Mouse (Mus musculus): Measurements from ENCODE around the gene Lhpp. TPM values are rescaled to one million over a fixed set of nuclear protein-coding genes. Genes with fewer than 3 reads are reported as not detected.

The Lhpp gene
- polyA plus RNA-seq, 2 experiments, result 5.6 to 6.0 TPM

DNA sequence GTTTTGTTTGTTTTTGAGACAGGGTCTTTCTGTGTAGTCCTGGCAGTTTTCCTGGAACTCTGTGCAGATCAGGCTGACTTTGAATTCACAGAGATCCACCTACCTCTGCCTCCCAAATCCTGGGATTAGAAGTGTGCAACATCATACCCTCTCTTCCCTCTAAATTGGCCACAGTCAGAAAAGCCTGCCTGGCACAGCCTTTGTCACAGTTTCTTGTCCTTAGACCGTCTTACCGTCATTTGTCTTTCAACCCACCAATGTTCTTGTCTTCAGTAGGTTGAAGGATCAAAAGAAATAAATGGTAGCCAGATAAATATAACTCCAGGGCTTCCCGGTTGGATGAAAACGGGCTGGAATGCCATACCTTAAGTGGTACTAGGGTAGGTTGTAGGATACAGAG, 5.7 kb upstream of the Lhpp start:
- Histone ChIP-seq H3K9me3 (ENCODE audit: control insufficient read depth, low read length) (no peaks in the 10 kb centered on the region), H3K9ac (replicated peaks) (no peak overlapping the region), H3K27me3 (ENCODE audit: control insufficient read depth, insufficient read depth, low read length) (peaks cover 41% of the 10 kb centered on the region), H3K4me1 (replicated peaks; ENCODE audit: control insufficient read depth in 2 of 2, insufficient read depth in 2 of 2, low read length in 1 of 2) (no peaks in the 10 kb centered on the region; a peak in 1 of 4 replicates), H3K4me3 (ENCODE audit: insufficient read depth in 1 of 2, low read depth in 2 of 2, low read length in 2 of 2) (no peak overlapping the region), H3K4me2 (ENCODE audit: low read depth) (no peak overlapping the region), H3K27ac (no peak overlapping the region), H3K36me3 (replicated peaks; ENCODE audit: control insufficient read depth, insufficient read depth, low read depth) (no peaks in the 10 kb centered on the region)
- TF ChIP-seq EP300 (IDR thresholded peaks at IDR 0.05; ENCODE audit: low read depth) (no peak), CTCF (IDR thresholded peaks at IDR 0.05; ENCODE audit: low read depth) (no peak)
- no peak for ATAC-seq (ENCODE audit: insufficient read depth)
- DNase-seq (ENCODE audit: low read depth in 3 of 3, low spot score in 3 of 3), result no peak
- WGBS (ENCODE audit: insufficient replicate concordance), result 67% methylated on average over 4 of the region's 4 CpGs

DNA sequence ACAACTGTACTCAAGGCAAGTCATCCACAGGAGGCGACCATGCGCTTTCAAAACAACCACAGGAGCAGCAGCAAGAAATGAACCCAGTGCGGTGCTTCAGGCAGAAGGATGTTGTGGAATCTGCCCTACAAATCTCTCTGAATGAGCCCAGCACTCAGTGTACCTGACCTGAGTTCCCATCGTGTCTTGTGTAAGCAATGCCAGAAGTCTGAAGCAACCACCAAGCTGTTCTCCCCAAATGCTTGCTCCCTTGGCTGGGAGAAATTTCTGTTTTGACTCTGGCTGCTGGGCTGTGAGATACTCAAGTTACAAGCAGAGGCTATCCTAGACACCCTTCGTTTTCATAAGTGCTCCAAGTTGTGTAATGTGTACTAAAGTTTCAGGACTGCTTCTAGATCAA, 4.7 kb upstream of the Lhpp start:
- no peak for ATAC-seq (ENCODE audit: insufficient read depth)

GRCm38 (mm10) chr7:132608316-132609020, 2.0 kb upstream of the Lhpp start:
- 73% methylated on average over 4 of the region's 4 CpGs for WGBS (ENCODE audit: insufficient replicate concordance)
- peaks cover 5% of the 10 kb centered on the region for H3K27me3 ChIP-seq (ENCODE audit: control insufficient read depth, insufficient read depth, low read length)
- no peak for TF ChIP-seq EP300 (IDR thresholded peaks at IDR 0.05; ENCODE audit: low read depth)
- TF ChIP-seq CTCF (IDR thresholded peaks at IDR 0.05; ENCODE audit: low read depth), result no peak
- ATAC-seq (ENCODE audit: insufficient read depth), result no peak
- no peak overlapping the region for H3K27ac ChIP-seq
- no peaks in the 10 kb centered on the region for H3K9me3 ChIP-seq (ENCODE audit: control insufficient read depth, low read length)
- no peak overlapping the region for H3K4me2 ChIP-seq (ENCODE audit: low read depth)
- H3K9ac ChIP-seq (replicated peaks), result no peak overlapping the region
- H3K4me3 ChIP-seq (ENCODE audit: insufficient read depth in 1 of 2, low read depth in 2 of 2, low read length in 2 of 2), result no peak overlapping the region
- H3K4me1 ChIP-seq (replicated peaks; ENCODE audit: control insufficient read depth in 2 of 2, insufficient read depth in 2 of 2, low read length in 1 of 2), result peaks cover 7 to 11% of the 10 kb centered on the region in 2 experiments
- DNase-seq (ENCODE audit: low read depth in 3 of 3, low spot score in 3 of 3), result no peak
- no peaks in the 10 kb centered on the region for H3K36me3 ChIP-seq (replicated peaks; ENCODE audit: control insufficient read depth, insufficient read depth, low read depth)

More for the DNA sequence above, 4.7 kb upstream of the Lhpp start:
- Histone ChIP-seq H3K27ac (no peak overlapping the region), H3K9ac (replicated peaks) (no peak overlapping the region), H3K4me3 (ENCODE audit: insufficient read depth in 1 of 2, low read depth in 2 of 2, low read length in 2 of 2) (no peak overlapping the region), H3K4me1 (replicated peaks; ENCODE audit: control insufficient read depth in 2 of 2, insufficient read depth in 2 of 2, low read length in 1 of 2) (peaks cover 4 to 5% of the 10 kb centered on the region in 2 experiments), H3K9me3 (ENCODE audit: control insufficient read depth, low read length) (no peaks in the 10 kb centered on the region), H3K27me3 (ENCODE audit: control insufficient read depth, insufficient read depth, low read length) (peaks cover 32% of the 10 kb centered on the region), H3K36me3 (replicated peaks; ENCODE audit: control insufficient read depth, insufficient read depth, low read depth) (no peaks in the 10 kb centered on the region), H3K4me2 (ENCODE audit: low read depth) (no peak overlapping the region)
- no peak for DNase-seq (ENCODE audit: low read depth in 3 of 3, low spot score in 3 of 3)
- TF ChIP-seq EP300 (IDR thresholded peaks at IDR 0.05; ENCODE audit: low read depth) (no peak), CTCF (IDR thresholded peaks at IDR 0.05; ENCODE audit: low read depth) (no peak)
- WGBS (ENCODE audit: insufficient replicate concordance), result 42% methylated on average over 5 of the region's 5 CpGs

GRCm38 (mm10) chr7:132611530-132611929, 1.1 kb downstream of the Lhpp start:
- Histone ChIP-seq H3K4me1 (replicated peaks; ENCODE audit: control insufficient read depth in 2 of 2, insufficient read depth in 2 of 2, low read length in 1 of 2) (peaks cover 7 to 11% of the 10 kb centered on the region in 2 experiments), H3K9ac (replicated peaks) (no peak overlapping the region), H3K4me3 (ENCODE audit: insufficient read depth in 1 of 2, low read depth in 2 of 2, low read length in 2 of 2) (no peak overlapping the region), H3K27ac (no peak overlapping the region), H3K36me3 (replicated peaks; ENCODE audit: control insufficient read depth, insufficient read depth, low read depth) (no peaks in the 10 kb centered on the region), H3K27me3 (ENCODE audit: control insufficient read depth, insufficient read depth, low read length) (no peaks in the 10 kb centered on the region), H3K9me3 (ENCODE audit: control insufficient read depth, low read length) (no peaks in the 10 kb centered on the region), H3K4me2 (ENCODE audit: low read depth) (no peak overlapping the region)
- WGBS (ENCODE audit: insufficient replicate concordance), result 70% methylated on average over 8 of the region's 8 CpGs
- no peak for TF ChIP-seq EP300 (IDR thresholded peaks at IDR 0.05; ENCODE audit: low read depth)
- TF ChIP-seq CTCF (IDR thresholded peaks at IDR 0.05; ENCODE audit: low read depth), result no peak
- ATAC-seq (ENCODE audit: insufficient read depth), result no peak
- DNase-seq (ENCODE audit: low read depth in 3 of 3, low spot score in 3 of 3), result no peak

DNA sequence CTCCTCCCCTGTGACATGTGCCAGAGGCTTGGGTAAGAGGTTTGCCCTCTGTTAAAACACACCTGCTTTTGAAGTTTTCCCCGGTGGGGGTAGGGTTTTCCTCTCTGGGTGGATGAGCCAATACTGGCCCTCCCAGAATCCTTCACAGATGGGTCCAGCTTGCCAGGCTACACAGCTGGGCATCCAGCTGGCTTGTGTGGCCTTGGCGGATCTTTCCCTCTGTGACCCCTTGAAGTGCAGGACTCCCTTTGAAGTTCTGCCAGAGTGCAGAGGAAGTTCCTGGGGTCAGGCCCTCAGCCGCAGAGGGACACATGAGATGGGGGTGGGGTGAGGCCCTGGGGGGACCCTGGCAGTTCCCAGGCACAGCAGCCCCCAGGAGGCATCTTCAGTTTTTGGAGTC, 4.9 kb downstream of the Lhpp start:
- Histone ChIP-seq H3K4me2 (ENCODE audit: low read depth) (no peak overlapping the region), H3K36me3 (replicated peaks; ENCODE audit: control insufficient read depth, insufficient read depth, low read depth) (no peaks in the 10 kb centered on the region), H3K27me3 (ENCODE audit: control insufficient read depth, insufficient read depth, low read length) (no peaks in the 10 kb centered on the region), H3K27ac (no peak overlapping the region), H3K9me3 (ENCODE audit: control insufficient read depth, low read length) (no peaks in the 10 kb centered on the region), H3K4me3 (ENCODE audit: insufficient read depth in 1 of 2, low read depth in 2 of 2, low read length in 2 of 2) (no peak overlapping the region), H3K9ac (replicated peaks) (no peak overlapping the region), H3K4me1 (replicated peaks; ENCODE audit: control insufficient read depth in 2 of 2, insufficient read depth in 2 of 2, low read length in 1 of 2) (peaks cover 4 to 6% of the 10 kb centered on the region in 2 experiments)
- no peak for ATAC-seq (ENCODE audit: insufficient read depth)
- DNase-seq (ENCODE audit: low read depth in 3 of 3, low spot score in 3 of 3), result no peak
- TF ChIP-seq CTCF (IDR thresholded peaks at IDR 0.05; ENCODE audit: low read depth) (no peak), EP300 (IDR thresholded peaks at IDR 0.05; ENCODE audit: low read depth) (no peak)
- WGBS (ENCODE audit: insufficient replicate concordance), result 34% methylated on average over 3 of the region's 3 CpGs
